Mouse (Mus musculus) thymus, adult 2 months (tissue): ENCODE measurements around the gene Pde6b.

Experiments used
- CTCF ChIP-seq: fragments of 200-500 bp; IDR thresholded peaks from 2 replicates; pipeline ENCODE4 v1.5.1; 2012; ENCODE audit warnings: mild to moderate bottlenecking, control low read depth, low read length, moderate library complexity, borderline replicate concordance; ENCODE audit not compliant: control insufficient read depth, poor library complexity, insufficient read depth; ENCODE audit errors: extremely low read depth
- POLR2A ChIP-seq: fragments of 200-500 bp; IDR thresholded peaks from 2 replicates; pipeline ENCODE4 v1.6.1; 2012; ENCODE audit warnings: mild to moderate bottlenecking, low read length, control low read depth, moderate library complexity; ENCODE audit not compliant: control insufficient read depth, poor library complexity, insufficient read depth; ENCODE audit errors: extremely low read depth

GRCm38 (mm10) chr5:108403453-108403852 lies 15.3 kb downstream of the Pde6b start:
- no peak for TF ChIP-seq CTCF
- no peak for TF ChIP-seq POLR2A
